Mouse (Mus musculus) layer of hippocampus, postnatal 36 days (tissue): ENCODE results near the gene Uqcrfs1. TPM values are rescaled to one million over a fixed set of nuclear protein-coding genes. Genes with fewer than 3 reads are reported as not detected.

Source experiments
- DNase-seq, 2 experiments: peaks; one replicate each; pipeline ENCODE4 v3.0.0; 2022
- total RNA-seq, 2 experiments: library from RNA; stranded (reverse); gene quantifications; 2 replicates each; pipeline ENCODE4 v1.2.3; 2021

Gene Uqcrfs1
- 100 to 1,000 TPM; 151 to 171 TPM for total RNA-seq

DNA sequence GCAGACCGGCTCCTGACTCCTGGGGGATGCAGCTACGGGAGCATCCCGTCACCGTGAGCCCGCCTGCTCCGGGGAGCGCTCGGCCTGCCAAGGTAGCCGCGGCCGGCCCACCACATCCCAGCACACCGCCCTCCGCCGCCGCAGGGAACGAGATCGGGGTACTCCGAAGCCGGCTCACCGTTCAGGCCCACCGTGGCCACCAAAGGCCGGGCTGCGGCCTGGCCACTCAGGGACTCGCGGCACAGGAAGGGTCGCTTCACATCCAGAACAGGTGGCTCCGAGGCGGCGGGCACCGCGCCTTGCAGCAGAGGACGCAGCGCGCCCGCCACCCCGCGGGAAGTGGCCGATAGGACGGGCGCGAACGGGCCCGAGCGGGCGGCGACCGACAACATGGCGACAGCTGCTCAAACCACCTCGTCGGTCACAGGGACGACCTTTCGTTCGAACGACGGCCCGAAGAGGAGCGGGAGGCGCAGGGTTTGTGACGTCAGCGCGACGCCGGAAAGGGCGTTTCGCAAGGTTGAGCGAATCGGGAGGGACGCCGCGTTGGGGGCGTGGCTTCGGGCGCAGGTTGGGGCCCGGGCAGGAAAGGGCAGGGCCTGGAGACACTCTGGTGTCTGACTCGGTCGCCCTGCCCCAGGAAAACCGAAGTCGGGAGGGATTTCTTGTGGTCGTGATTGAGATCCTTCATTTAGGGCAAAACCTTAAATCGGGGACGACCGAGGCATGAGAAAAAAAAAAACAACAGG lies at the start of gene Uqcrfs1:
TSS of gene Uqcrfs1 (minus strand) at position 507 of the 749 bp plus-strand sequence.
- DNase-seq = peak; percentile 96 to 97

DNA sequence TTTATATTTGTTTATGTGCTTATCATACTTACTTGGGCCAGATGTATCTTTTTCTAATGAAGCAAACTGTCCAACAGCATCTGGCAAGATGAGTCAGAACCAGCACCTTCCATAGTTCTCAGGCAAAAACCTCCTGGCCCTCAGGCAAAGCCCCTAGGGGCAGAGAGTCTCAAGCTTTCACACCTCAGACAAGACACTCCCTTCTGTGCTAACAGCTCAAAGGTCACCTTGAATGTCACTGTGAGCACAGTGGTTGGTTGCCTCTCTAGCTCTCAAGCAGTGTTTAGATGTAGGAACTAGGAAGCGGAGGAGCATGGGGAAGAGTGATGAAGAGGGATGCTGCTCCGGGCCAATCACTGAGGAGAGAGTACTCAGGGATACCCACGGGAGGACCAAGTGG lies 40.6 kb upstream of the Uqcrfs1 start:
- no peak for DNase-seq

DNA sequence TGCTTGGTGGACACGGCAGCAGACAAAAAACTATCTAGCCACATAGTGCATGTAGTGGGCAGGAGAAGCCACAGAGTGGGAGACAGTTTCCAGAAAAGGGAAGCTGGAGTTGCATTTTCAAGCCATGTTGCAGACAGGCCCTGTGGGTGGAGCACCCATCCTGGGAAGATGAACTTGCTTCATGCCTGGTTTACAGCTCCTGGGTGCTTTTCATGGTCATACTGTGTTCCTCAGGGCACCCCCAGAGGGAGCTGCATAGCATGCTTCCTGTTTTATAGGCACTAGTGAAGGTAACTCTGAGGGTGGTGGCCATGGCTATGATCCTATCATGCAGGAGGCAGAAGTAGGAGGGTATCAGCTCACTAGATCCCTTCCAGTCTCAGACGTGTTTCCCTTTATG lies 37.4 kb upstream of the Uqcrfs1 start:
- DNase-seq = no peak

DNA sequence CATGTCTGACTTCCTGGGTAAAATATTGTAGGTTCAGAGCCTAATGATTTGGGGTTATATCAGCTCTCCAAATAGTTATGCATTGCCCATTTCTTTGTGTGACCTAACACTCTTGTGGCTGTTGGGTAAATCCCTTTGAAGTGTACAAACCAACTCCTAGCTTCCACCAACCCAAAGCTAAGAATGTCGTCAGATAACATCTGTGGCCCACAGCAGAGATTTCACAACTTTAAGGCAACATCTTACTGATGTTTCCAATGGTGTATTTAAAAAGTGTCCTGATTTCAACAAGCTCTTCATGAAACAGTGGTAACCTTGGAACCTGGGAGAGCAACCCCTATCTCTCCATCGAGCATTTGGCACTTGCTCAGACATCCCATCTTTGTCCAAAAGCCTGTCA lies 33.6 kb upstream of the Uqcrfs1 start:
- no peak for DNase-seq

DNA sequence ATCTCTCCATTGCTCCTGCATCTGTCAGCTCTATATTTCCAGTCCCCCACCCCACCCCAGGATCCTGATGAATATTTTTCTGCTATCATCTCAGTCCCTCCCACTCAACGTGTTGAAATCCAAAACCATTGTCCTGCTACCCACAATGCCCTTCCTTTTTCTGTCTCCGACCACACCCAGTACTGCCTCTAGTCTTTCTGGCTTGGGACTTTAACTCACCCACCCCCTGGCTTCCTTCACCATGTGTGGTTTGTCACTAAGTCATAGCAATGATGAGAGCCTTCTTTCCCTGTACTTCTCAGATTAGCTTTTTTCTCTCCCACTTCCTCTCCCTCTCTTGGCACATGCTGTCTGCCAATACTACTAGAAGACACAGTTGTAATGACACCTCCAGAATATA lies 31.7 kb upstream of the Uqcrfs1 start:
- DNase-seq = no peak

DNA sequence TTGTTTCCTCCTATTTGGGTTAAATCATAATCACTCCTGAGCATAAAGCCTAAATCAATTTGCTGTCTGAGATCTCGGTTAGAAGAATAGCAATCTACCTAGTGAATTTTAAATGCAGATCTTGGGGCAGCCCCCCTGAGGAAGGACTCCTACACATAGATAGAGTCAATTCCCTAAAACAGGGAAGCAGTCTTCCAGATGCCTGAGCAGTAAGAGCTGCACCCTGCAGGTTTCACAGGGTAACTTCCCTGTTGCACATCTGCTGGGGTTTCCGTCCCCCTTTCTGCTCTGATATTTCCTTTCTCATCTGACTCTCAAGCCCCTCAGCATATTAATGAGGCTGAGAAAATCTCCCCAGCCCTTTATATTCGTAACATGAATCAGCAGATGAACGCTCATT lies 27.8 kb upstream of the Uqcrfs1 start:
- no peak for DNase-seq

DNA sequence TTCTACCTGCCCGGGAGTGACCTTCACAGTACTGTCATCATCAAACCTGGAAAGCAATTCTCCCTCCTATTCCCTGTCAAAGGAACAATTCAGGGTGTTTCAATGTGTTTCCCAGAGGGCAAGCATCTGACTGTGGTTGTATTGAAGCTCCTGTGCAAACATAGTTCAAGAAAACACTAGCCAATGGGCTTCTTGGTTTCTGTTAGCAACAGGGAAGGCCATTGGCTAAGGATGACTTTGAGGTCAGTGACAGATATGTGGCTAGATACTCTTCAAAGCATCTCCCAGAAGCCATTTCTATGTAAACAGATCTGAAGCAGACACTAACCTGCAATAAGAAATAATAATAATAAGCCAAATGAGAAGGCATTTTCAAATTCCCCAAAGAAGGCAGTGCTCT lies 25.0 kb upstream of the Uqcrfs1 start:
- DNase-seq = no peak

DNA sequence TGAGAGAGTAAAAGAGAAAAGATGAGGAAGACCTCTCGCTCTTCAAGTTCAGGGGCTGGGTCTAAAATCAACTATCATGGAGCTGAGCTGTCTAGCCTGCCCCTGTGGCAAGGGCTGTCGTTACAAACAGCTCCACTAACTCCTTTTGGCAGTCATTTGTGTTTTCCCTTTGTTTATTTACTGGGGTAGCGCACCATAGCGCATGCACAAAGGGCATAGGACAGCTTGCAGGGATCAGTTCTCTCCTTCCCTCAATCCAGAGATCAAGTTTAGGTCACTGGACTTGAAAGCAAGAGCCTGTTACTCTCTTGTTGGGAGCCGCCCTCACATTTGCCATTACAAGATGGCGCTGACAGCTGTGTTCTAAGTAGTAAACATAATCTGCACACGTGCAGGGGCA lies 22.4 kb upstream of the Uqcrfs1 start:
- no peak for DNase-seq

DNA sequence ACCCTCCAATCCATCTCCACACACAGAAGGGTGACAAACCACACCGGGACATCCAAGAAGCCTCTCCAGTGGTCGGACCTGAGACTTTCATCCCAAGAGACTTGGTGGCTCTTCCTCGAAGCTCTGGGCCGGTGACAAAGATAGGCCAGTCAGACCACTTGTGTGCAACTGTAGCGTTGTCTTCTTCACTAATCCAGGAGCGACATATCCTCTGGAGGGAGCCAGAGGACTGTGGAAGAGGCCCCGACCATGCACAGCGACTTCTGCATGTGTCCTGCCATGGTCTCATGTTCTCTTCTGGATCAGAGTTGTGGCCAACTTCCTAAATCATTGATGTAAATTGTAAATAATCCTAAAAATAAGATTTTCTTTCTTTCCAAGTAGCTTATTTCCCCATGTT lies 21.6 kb upstream of the Uqcrfs1 start:
- peak; percentile 63 to 65 for DNase-seq

DNA sequence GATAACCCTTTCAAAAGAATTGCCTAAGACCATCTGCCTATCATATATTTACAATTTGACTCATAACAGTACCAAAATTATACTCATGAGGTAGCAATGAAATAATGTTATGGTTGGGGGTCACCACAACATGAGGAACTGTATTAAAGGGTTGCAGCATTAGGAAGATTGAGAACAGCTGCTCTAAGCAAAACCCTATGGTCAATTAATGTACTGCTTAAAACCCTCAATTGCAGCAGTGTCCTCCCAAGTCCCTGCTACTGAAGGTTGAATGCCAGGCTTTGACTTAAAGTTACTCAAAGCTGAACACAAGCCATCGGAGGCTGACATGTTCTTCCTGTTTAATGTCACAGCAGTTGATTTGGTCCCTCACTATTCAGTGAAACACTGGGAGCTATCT lies 15.4 kb upstream of the Uqcrfs1 start:
- DNase-seq = no peak

DNA sequence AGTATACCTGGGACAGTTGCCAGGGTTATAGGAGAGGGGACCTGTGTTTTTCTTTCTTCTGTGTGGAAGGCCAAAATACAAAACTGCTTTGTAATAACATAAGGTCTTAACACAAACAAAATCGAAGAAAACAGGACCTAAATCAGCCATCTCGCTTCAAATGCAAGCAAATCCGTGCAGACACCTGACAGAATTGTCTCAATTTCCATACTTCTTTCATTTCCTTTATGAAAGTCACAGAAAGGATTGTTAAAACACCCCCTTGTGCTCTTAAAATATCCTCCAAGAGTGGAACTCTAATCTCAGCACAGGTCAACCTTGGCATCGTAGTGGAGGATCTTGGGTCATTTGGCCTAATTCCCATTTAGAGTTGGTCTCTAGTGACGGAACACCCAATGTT lies 14.9 kb upstream of the Uqcrfs1 start:
- no peak for DNase-seq

DNA sequence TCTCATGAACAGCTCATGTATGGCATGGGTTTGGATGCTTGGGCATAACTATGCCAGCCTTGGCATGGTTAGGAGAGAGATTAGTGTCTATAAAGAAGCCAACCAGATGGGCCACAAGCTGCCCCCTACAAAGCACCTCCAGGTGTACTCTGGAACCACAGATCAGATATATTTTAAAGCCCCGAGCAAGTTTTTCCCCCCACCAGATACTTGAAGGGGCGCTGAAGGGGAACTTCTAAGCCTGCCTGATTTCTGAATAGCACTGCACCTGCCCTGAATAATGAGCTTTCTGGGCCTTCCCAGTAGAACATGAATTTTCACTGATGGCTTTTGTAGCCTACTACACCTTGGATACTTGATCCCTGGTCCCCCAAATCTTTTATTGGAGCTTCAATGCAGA lies 12.6 kb upstream of the Uqcrfs1 start:
- DNase-seq = no peak

DNA sequence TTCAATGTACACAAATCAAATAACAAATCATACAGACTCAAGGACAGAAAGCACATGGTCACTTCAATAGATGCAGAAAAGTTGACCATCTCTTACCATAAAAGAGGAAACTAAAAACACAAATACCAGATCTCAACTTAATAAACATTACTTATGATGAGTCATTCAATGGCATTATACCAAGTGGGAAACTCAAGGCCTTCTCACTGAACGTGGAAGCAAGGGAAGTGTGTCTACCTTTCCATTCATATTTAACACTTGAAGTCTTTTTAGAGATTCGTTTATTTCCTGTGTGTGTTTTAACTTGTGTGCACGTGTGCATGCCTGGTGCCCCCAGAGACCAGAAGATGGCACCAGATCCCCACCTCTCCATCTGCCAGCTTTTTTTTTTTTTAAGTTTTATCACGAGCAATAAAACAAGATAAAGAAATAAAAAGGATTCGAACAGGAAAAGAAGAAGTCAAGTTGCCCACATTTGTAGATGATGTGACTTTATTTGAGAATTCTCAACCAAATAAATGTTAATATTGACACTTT lies 8.0 kb upstream of the Uqcrfs1 start:
- DNase-seq = no peak

DNA sequence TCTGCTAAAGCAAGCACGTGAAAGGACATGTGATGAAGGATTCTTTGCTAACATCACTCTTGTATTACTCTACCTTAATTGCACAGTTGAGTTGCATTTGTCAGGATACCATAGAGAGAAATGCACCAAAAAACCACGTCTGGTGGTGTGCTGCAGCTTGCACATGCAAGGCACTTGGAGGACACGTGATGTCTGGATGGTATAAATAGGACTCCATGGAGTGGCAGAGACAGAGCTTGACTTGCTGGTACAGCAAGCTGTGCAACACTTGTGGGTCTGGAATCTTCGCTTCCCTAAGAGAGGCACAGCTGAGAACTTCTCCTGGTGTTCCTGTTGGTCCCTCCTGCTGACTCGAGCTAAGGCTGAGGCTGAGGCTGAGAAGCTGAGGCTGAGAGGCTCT lies 4.2 kb upstream of the Uqcrfs1 start:
- no peak for DNase-seq

DNA sequence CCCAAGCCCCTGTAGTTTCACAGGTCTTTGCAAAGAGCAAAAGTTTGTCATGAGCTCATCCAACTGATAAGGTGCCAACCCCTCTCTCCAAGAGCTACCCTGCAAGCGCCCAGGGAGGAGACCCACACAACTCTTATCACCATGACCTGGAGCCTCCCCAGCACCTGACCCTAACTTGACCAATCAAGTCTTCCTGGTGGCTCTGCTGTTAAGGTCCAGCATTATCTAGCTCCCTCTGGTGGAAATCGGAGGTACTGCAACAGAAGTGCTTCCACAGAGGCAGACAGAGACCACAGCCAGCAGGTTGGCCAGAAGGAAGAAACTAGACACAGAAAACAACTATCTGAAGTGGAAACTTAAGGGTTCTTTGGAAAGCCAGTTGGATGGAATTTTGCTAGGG lies 3.7 kb upstream of the Uqcrfs1 start:
- peak; percentile 34 to 56 for DNase-seq

DNA sequence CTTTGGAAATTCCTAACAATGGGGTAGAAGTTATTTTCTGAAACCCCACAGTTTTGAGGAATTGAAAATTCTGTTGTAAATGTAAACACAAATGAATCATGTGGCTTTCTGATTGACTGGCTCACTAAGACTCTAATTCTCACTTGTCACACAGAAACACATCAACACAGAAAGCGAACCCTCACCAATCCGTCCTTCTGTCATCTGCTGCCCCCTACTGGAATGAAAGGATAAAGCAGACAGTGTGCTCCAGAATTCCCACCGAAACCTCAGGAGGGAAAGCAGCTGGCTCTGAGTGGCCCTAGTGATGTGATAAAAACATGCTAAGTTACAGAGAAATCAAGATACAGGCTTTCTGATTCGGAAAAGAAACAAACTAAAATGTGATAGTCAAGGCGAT lies 14.4 kb downstream of the Uqcrfs1 start:
- peak; percentile 49 to 58 for DNase-seq

DNA sequence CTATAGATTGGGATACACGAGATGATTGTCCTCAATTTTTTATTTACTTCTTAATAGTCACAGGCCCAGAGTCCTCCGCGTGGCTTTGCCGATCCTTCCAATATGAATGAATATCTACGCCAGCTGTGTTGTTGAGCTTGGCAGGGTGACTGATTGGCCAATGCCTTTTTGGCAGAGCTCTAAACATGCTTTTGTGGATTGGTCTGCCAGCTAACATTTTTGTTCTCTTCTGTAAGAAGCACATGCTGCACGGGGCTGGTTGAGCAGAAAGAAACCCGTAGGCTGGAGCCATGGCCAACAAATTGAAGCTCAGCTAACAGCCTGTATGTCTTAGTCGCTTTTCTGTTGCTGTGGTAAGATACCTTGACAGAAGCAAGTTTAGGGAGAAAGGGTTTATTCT lies 20.2 kb downstream of the Uqcrfs1 start:
- DNase-seq = no peak

DNA sequence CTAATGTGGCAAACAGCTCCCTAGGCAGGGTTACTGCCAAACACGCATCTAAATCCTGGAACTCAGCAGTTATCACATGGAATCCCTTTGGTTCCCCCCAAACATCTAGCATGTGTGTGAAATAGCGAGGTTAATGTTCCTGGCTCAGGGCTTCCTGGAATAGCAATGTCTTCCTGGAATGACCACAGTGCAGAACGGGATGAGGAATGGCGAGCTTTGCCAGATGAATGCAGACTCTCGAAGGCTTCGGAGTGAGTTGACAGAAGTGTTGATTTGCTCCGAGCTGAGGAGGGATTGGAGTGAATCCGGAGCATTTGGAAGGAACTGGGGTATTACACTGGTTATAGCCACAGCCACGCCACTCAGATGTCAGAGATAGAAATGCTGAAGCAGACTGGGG lies 21.2 kb downstream of the Uqcrfs1 start:
- no peak for DNase-seq

DNA sequence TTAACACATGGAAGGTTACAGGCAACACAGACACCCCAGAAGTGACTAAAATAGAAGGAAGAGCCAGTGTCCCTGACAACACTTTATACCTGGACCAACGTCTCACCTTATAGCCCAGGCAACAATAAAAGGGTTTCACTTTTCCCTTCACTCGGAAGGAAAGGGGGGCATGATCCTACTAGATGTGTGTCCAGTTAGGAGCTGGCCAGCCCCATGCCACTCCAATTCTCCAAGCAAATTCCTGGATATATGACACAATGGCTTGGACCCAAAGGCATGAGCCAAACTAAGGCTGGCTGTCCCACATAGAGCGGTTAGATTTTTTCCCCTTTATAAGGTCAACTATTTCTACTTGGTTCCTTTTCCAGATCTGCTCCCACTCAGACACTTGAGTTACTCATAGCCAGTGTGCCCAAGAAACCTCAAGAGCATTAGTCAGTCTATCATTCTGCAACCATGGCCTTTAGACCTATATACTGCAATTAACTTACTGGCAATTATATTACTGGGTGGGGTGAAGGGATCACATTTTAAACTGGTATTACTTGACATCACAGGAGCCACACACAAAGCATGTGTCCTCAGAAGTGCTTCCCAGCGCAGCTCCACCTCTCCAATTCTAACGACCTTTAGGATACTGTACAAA lies 21.8 kb downstream of the Uqcrfs1 start:
- DNase-seq = no peak

DNA sequence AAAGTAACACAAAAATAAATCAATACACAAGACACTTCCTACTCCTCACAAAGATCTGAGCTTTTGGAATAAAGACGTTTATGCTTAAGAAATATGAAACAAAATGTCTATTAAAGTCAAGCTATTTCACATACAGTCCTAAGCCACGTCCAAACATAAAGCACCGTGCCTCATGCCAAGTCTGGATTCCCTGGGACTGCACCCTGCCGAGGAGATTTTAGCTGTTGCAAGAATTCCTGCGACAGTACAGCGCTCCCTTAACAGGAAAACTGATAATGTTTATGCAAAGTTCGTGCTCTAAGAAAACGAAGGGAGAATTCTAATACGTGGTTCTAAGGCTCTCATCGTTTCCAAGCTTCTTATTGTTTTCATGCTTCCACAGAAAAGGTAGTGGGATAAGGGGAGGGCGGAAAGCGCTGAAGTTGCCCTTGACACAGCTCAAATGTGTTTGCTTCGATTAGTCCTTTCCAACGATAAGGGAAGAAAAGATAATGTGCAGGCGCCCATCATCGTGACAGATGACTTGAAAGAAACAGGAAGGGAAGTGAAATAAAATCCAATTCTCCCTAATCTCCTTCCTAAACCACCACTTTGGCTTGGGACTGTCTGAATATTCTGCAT lies 23.8 kb downstream of the Uqcrfs1 start:
- no peak for DNase-seq

DNA sequence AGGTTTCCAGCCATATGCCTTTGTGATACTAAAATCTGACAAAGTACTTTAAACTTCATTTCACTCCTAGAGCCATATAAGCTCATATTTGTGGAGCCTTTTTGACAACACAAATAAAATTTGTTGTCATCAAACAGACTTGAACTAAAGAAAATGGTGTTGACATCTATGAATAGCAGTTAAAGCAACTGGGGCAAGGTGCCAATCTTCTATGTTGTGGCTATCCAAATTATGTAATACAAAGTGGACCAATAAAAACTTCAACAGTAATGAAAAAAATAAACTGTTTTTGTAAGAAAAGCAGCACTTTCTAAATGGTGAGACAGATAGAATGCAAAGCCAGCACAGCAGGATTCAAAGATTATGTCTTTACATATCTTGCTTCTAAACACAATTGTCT lies 27.0 kb downstream of the Uqcrfs1 start:
- DNase-seq = no peak

DNA sequence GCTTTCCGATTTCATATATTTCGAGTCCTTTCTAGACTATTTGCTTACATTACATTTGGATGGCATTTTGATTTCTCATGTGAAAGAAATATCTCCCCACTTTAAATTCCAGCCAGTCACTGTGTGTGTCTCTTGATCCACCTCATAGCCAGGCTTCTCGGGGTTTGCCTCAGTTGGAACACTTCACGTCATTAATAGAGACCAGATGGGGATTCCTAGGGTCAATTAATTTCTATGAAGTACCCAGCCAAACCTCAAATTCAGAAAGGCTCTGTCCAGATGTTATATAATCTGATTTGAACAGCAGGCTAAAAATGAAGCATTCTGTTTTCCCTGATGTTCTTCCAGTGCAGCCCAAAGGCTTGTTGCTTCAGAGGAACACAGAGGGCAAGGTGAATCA lies 37.5 kb downstream of the Uqcrfs1 start:
- DNase-seq = no peak

DNA sequence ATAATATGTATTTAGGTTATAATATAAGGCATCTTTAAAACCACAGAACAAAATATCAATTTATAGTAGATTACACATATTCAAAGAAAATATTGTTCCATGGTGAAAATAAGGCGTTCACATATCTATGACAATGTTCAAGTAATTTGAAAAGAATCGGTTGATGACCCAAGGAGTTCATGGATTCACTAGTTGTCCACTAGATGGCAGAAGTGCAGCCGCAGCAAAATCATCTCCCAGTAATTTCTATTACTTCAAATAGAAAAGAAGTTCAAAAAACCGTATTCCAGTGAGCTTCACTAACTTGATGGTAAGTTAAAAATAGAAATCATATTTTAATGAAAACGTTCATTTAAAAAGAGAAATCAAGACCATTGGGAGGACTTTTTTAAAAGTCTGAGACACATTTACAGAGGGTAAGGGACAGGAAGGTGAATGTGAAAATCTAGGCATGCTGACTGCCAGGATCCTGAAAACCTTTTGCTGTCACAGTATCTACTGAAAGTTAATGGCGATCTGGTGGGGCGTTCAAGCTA lies 43.2 kb downstream of the Uqcrfs1 start:
- DNase-seq = no peak
